In genomic region chr10:52877263-52878021, GRCm38 (mm10) we compare ENCODE assay signal across 14 mouse cellular contexts.
DNase-seq lines count a peak whose midpoint lies in the region; ATAC-seq and TF ChIP-seq lines count a peak whose summit lies in the region.
"Had no signal": no experiment of that assay in that cellular context is flagged by ENCODE, and none has a peak within 500 bp of the region (broad histone marks: within the 10 kb centered on the region; RNA-seq: fewer than 3 reads in every experiment).

No protein-coding gene starts in this region.

- no peak overlapping the region for H3K4me2 ChIP-seq in forebrain, embryonic 15.5 days (replicated peaks)
- no peak overlapping the region for H3K4me2 ChIP-seq in midbrain, embryonic 11.5 days
- no peak overlapping the region for H3K4me2 ChIP-seq in neural tube, embryonic 14.5 days (ENCODE audit: low read depth, low read length)
- no peak overlapping the region for H3K4me2 ChIP-seq in stomach, postnatal 0 days (replicated peaks; ENCODE audit: low read depth)
- no peak overlapping the region for H3K4me2 ChIP-seq in kidney, embryonic 14.5 days (replicated peaks; ENCODE audit: low read depth, low read length)
- H3K4me2 ChIP-seq: heart, embryonic 13.5 days; liver, embryonic 15.5 days had no signal

- no peaks in the 10 kb centered on the region for H3K27me3 ChIP-seq in forebrain, embryonic 15.5 days
- no peaks in the 10 kb centered on the region for H3K27me3 ChIP-seq in midbrain, embryonic 11.5 days (ENCODE audit: control insufficient read depth, insufficient read depth, low read length)
- H3K27me3 ChIP-seq in neural tube, embryonic 14.5 days (ENCODE audit: control insufficient read depth, insufficient read depth, low read length), result no peaks in the 10 kb centered on the region
- no peaks in the 10 kb centered on the region for H3K27me3 ChIP-seq in stomach, postnatal 0 days (ENCODE audit: control insufficient read depth, insufficient read depth, low read length)
- H3K27me3 ChIP-seq in kidney, embryonic 14.5 days (ENCODE audit: control insufficient read depth, insufficient read depth, low read length), result no peaks in the 10 kb centered on the region
- H3K27me3 ChIP-seq: heart, embryonic 13.5 days; liver, embryonic 15.5 days had no signal

- TF ChIP-seq EP300 in stomach, postnatal 0 days (optimal IDR thresholded peaks at IDR 0.05), result no peak

- no peak for TF ChIP-seq CTCF in stomach, postnatal 0 days (IDR thresholded peaks at IDR 0.05; ENCODE audit: low read depth)

- no peak overlapping the region for H3K4me3 ChIP-seq in forebrain, embryonic 15.5 days
- no peak overlapping the region for H3K4me3 ChIP-seq in midbrain, embryonic 11.5 days (ENCODE audit: low read depth, low read length)
- H3K4me3 ChIP-seq in neural tube, embryonic 14.5 days (ENCODE audit: low read depth, low read length), result no peak overlapping the region
- no peak overlapping the region for H3K4me3 ChIP-seq in stomach, postnatal 0 days (ENCODE audit: low read depth, low read length)
- no peak overlapping the region for H3K4me3 ChIP-seq in kidney, embryonic 14.5 days (ENCODE audit: low read length)
- H3K4me3 ChIP-seq: heart, embryonic 13.5 days; liver, embryonic 15.5 days had no signal

- WGBS in forebrain, embryonic 15.5 days, result 9% methylated on average over 6 of the region's 6 CpGs
- 37% methylated on average over 6 of the region's 6 CpGs for WGBS in midbrain, embryonic 11.5 days
- 19% methylated on average over 6 of the region's 6 CpGs for WGBS in neural tube, embryonic 14.5 days
- 60% methylated on average over 6 of the region's 6 CpGs for WGBS in stomach, postnatal 0 days
- 52% methylated on average over 6 of the region's 6 CpGs for WGBS in kidney, embryonic 14.5 days

- H3K4me1 ChIP-seq in forebrain, embryonic 15.5 days, result peaks cover 22% of the 10 kb centered on the region
- H3K4me1 ChIP-seq in midbrain, embryonic 11.5 days (ENCODE audit: control insufficient read depth, insufficient read depth, low read length), result peaks cover 6% of the 10 kb centered on the region; the same call in 1 of the 2 replicates
- H3K4me1 ChIP-seq in neural tube, embryonic 14.5 days (ENCODE audit: control insufficient read depth, insufficient read depth, low read length), result no peaks in the 10 kb centered on the region
- H3K4me1 ChIP-seq in stomach, postnatal 0 days (replicated peaks; ENCODE audit: control insufficient read depth, insufficient read depth), result no peaks in the 10 kb centered on the region
- H3K4me1 ChIP-seq in kidney, embryonic 14.5 days (ENCODE audit: control insufficient read depth, insufficient read depth, low read length), result no peaks in the 10 kb centered on the region
- H3K4me1 ChIP-seq: liver, embryonic 15.5 days had no signal

- no peaks in the 10 kb centered on the region for H3K9me3 ChIP-seq in forebrain, embryonic 15.5 days
- no peaks in the 10 kb centered on the region for H3K9me3 ChIP-seq in midbrain, embryonic 11.5 days (ENCODE audit: control insufficient read depth, low read length)
- no peaks in the 10 kb centered on the region for H3K9me3 ChIP-seq in neural tube, embryonic 14.5 days (ENCODE audit: control insufficient read depth, low read length)
- no peaks in the 10 kb centered on the region for H3K9me3 ChIP-seq in stomach, postnatal 0 days (ENCODE audit: control insufficient read depth, low read length)
- H3K9me3 ChIP-seq in kidney, embryonic 14.5 days (ENCODE audit: control insufficient read depth, low read length), result no peaks in the 10 kb centered on the region
- H3K9me3 ChIP-seq: heart, embryonic 13.5 days; liver, embryonic 15.5 days had no signal

- peak; percentile 88 for ATAC-seq in forebrain, embryonic 15.5 days (replicated peaks)
- ATAC-seq in midbrain, embryonic 11.5 days (ENCODE audit: low FRiP score), result peak; percentile 67
- peak; percentile 85 for ATAC-seq in neural tube, embryonic 14.5 days (ENCODE audit: low read depth)
- ATAC-seq in stomach, postnatal 0 days (ENCODE audit: low FRiP score, low TSS enrichment), result no peak
- ATAC-seq in kidney, embryonic 14.5 days (ENCODE audit: low FRiP score, low TSS enrichment), result no peak

- H3K9ac ChIP-seq in forebrain, embryonic 15.5 days (replicated peaks), result no peak overlapping the region
- no peak overlapping the region for H3K9ac ChIP-seq in midbrain, embryonic 11.5 days (ENCODE audit: low read length)
- no peak overlapping the region for H3K9ac ChIP-seq in neural tube, embryonic 14.5 days (replicated peaks; ENCODE audit: low read depth, low read length)
- H3K9ac ChIP-seq in stomach, postnatal 0 days (ENCODE audit: low read length), result no peak overlapping the region
- no peak overlapping the region for H3K9ac ChIP-seq in kidney, embryonic 14.5 days (ENCODE audit: low read depth, low read length)
- H3K9ac ChIP-seq: heart, embryonic 13.5 days; liver, embryonic 15.5 days had no signal

- peak overlapping the region; percentile 70 for H3K27ac ChIP-seq in forebrain, embryonic 15.5 days (replicated peaks)
- no peak overlapping the region for H3K27ac ChIP-seq in midbrain, embryonic 11.5 days (ENCODE audit: low read depth, low read length)
- H3K27ac ChIP-seq in neural tube, embryonic 14.5 days (ENCODE audit: low read depth, low read length), result no peak overlapping the region; the same call in 1 of the 2 replicates
- H3K27ac ChIP-seq in stomach, postnatal 0 days (replicated peaks), result no peak overlapping the region
- no peak overlapping the region for H3K27ac ChIP-seq in kidney, embryonic 14.5 days (ENCODE audit: low read depth, low read length)
- H3K27ac ChIP-seq: heart, embryonic 13.5 days; liver, embryonic 15.5 days had no signal

- no peaks in the 10 kb centered on the region for H3K36me3 ChIP-seq in forebrain, embryonic 15.5 days
- H3K36me3 ChIP-seq in midbrain, embryonic 11.5 days (ENCODE audit: control insufficient read depth, insufficient read depth, low read length), result no peaks in the 10 kb centered on the region
- no peaks in the 10 kb centered on the region for H3K36me3 ChIP-seq in neural tube, embryonic 14.5 days (ENCODE audit: control insufficient read depth, insufficient read depth, low read length)
- no peaks in the 10 kb centered on the region for H3K36me3 ChIP-seq in stomach, postnatal 0 days (ENCODE audit: control insufficient read depth, insufficient read depth, low read length)
- H3K36me3 ChIP-seq in kidney, embryonic 14.5 days (ENCODE audit: control insufficient read depth, insufficient read depth, low read length), result no peaks in the 10 kb centered on the region
- H3K36me3 ChIP-seq: heart, embryonic 13.5 days; liver, embryonic 15.5 days had no signal

- DNase-seq in adrenal gland, adult 2 months, result peak; percentile 21
- DNase-seq in adrenal gland, postnatal 10 days, result no peak
- no peak for DNase-seq in midbrain, embryonic 11.5 days (ENCODE audit: low spot score, missing footprints)
- DNase-seq in stomach, postnatal 0 days (ENCODE audit: low spot score), result no peak
- no peak for DNase-seq in layer of hippocampus, adult 9-11 months
- DNase-seq: cerebellum, adult 2 months; kidney, postnatal 10 days; lung, postnatal 36 days; right cerebral cortex, postnatal 14 days had no signal

Comparison
In these comparisons a context has a peak if more than half of its experiments do, and no peak if none do; other contexts are left out.
1. ATAC-seq: peak in forebrain, embryonic 15.5 days (single experiment), midbrain, embryonic 11.5 days (single experiment) and neural tube, embryonic 14.5 days (single experiment); none in stomach, postnatal 0 days (single experiment) and kidney, embryonic 14.5 days (single experiment).